Mouse (Mus musculus) forebrain, embryonic 13.5 days (tissue): Measurements from ENCODE around the gene Trappc11. TPM values are rescaled to one million over a fixed set of nuclear protein-coding genes. Genes with fewer than 3 reads are reported as not detected.

Experiments used
- ATAC-seq: fragments of 200-750 bp; cut with Nextera tagmentation; 2 replicates; pipeline ENCODE4 v1.8.0; 2017
- H3K27ac ChIP-seq: fragments of 300-500 bp; sonication (generic); 2 replicates; pipeline ENCODE4 v1.5.1; 2015; ENCODE audit warnings: inconsistent platforms, mild to moderate bottlenecking, moderate library complexity
- H3K27me3 ChIP-seq: fragments of 300-500 bp; sonication (generic); 2 replicates; pipeline ENCODE4 v1.6.1; 2015; ENCODE audit warnings: mild to moderate bottlenecking, inconsistent platforms
- H3K36me3 ChIP-seq: fragments of 300-500 bp; sonication (generic); 2 replicates; pipeline ENCODE4 v1.6.1; 2015; ENCODE audit warnings: mild to moderate bottlenecking, inconsistent platforms; ENCODE audit not compliant: poor library complexity, severe bottlenecking
- H3K4me1 ChIP-seq: fragments of 300-500 bp; sonication (generic); 2 replicates; pipeline ENCODE4 v1.6.1; 2015; ENCODE audit warnings: inconsistent platforms
- H3K4me2 ChIP-seq: fragments of 300-500 bp; sonication (generic); 2 replicates; pipeline ENCODE4 v1.6.1; 2015; ENCODE audit warnings: inconsistent platforms, mild to moderate bottlenecking, moderate library complexity
- H3K4me3 ChIP-seq: fragments of 300-500 bp; sonication (generic); 2 replicates; pipeline ENCODE4 v1.5.1; 2015; ENCODE audit warnings: mild to moderate bottlenecking, inconsistent platforms
- H3K9ac ChIP-seq: fragments of 300-500 bp; sonication (generic); 2 replicates; pipeline ENCODE4 v1.6.1; 2015; ENCODE audit warnings: mild to moderate bottlenecking, inconsistent platforms
- H3K9me3 ChIP-seq: fragments of 300-500 bp; sonication (generic); replicated peaks from 2 replicates; pipeline ENCODE4 v1.6.1; 2016; ENCODE audit warnings: inconsistent platforms
- WGBS: fragments of 180-500 bp; shearing (Covaris S2); methylation state at CpG from one replicate; pipeline ENCODE4 v1.1.7; 2015; 5-methylcytosine and 5-hydroxymethylcytosine counted together
- polyA plus RNA-seq: library from polyadenylated mRNA; unstranded; fragments of >200 nt; fragmentation: Nextera tagmentation; extraction: Ambion mirVana; gene quantifications from 2 replicates; pipeline ENCODE4 v1.2.1, GENCODE M21; 2015

Trappc11 gene
- polyA plus RNA-seq, 1 experiment from 2014 or later = 34.4 TPM

DNA sequence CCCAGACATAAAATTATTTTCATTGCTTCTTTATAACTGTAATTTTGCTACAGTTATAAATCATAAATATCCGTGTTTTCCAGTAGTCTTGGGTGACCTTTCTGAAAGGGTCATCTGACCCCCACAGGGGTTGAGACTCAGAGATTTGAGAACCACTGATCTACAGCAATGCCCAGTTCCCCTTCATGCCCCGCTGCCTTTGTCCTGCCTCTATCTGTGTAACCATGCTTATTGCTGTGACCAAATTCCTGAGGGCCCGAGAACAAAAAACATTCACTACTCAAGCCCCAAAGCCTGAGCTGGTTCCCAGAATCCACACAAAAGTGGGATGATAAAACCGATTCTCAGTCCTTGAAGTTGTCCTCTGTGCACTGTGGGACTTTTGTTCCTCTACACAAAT is 5.1 kb upstream of the Trappc11 start:
- no peak overlapping the region for H3K4me2 ChIP-seq
- H3K9me3 ChIP-seq = no peaks in the 10 kb centered on the region
- peaks cover 39% of the 10 kb centered on the region for H3K36me3 ChIP-seq
- H3K9ac ChIP-seq = no peak overlapping the region
- H3K27ac ChIP-seq = no peak overlapping the region
- peaks cover 24% of the 10 kb centered on the region for H3K4me1 ChIP-seq
- no peak overlapping the region for H3K4me3 ChIP-seq
- no peak for ATAC-seq
- H3K27me3 ChIP-seq = no peaks in the 10 kb centered on the region
- WGBS = 67% methylated on average over 4 of the region's 4 CpGs

DNA sequence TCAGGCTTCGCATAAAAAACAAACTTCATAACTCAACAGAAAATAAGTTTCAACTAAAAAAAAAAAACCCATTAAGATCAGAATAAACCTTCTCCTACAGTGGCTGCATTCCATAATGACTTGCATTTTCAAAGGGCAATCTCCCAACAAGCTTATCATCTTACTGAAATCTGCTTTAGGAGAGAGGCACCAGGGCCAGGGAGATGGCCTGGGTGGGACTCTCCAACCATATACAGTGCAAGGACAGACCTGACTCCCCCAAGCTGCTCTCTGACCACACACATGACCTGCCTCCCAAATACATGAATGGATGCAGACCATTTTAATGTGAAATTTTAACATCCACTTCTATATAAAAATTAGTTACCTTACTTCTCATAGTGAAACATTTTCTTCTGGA is 5.2 kb downstream of the Trappc11 start:
- H3K4me1 ChIP-seq = peaks cover 13% of the 10 kb centered on the region
- H3K36me3 ChIP-seq = peaks cover 58% of the 10 kb centered on the region
- no peak for ATAC-seq
- no peaks in the 10 kb centered on the region for H3K27me3 ChIP-seq
- no peak overlapping the region for H3K9ac ChIP-seq
- WGBS = 92% methylated on average over 1 of the region's 1 CpGs
- H3K4me3 ChIP-seq = no peak overlapping the region
- no peaks in the 10 kb centered on the region for H3K9me3 ChIP-seq
- no peak overlapping the region for H3K4me2 ChIP-seq
- H3K27ac ChIP-seq = no peak overlapping the region

GRCm38 (mm10) chr8:47513601-47514000 is 19.7 kb downstream of the Trappc11 start:
- WGBS = 96% methylated on average over 15 of the region's 15 CpGs
- H3K4me3 ChIP-seq = no peak overlapping the region
- H3K9ac ChIP-seq = no peak overlapping the region
- peaks cover 72% of the 10 kb centered on the region for H3K36me3 ChIP-seq
- no peaks in the 10 kb centered on the region for H3K9me3 ChIP-seq
- H3K27me3 ChIP-seq = no peaks in the 10 kb centered on the region
- H3K4me1 ChIP-seq = no peaks in the 10 kb centered on the region
- no peak overlapping the region for H3K4me2 ChIP-seq
- ATAC-seq = no peak
- H3K27ac ChIP-seq = no peak overlapping the region

DNA sequence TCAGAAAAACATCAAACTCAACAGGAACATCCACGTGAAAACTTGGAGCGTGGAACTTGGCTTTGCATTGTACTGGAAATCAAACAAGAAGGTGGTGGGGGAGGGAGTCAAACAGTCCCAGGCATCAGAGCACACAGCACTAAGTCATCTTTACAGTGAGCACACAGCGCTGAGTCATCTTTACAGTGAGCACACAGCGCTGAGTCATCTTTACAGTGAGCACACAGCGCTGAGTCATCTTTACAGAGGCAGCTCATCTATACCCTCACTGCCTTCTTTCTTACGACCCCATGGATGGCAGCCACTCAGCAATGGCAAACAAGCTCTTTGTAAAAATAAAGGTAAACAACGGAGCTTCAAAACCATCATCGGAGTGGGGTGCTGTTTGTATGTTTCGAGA is 22.3 kb downstream of the Trappc11 start:
- H3K4me1 ChIP-seq = no peaks in the 10 kb centered on the region
- no peak overlapping the region for H3K4me2 ChIP-seq
- peaks cover 75% of the 10 kb centered on the region for H3K36me3 ChIP-seq
- no peak overlapping the region for H3K4me3 ChIP-seq
- WGBS = 95% methylated on average over 9 of the region's 9 CpGs
- no peaks in the 10 kb centered on the region for H3K27me3 ChIP-seq
- H3K9me3 ChIP-seq = no peaks in the 10 kb centered on the region
- no peak overlapping the region for H3K27ac ChIP-seq
- no peak for ATAC-seq
- H3K9ac ChIP-seq = no peak overlapping the region

- Histone ChIP-seq H3K9me3 (no peaks in the 10 kb centered on the region), H3K27me3 (no peaks in the 10 kb centered on the region), H3K36me3 (peaks cover 87% of the 10 kb centered on the region), H3K9ac (no peak overlapping the region), H3K4me3 (no peak overlapping the region), H3K4me2 (no peak overlapping the region), H3K4me1 (no peaks in the 10 kb centered on the region), H3K27ac (no peak overlapping the region)
- 90% methylated on average over 12 of the region's 12 CpGs for WGBS
- no peak for ATAC-seq
Observed at GRCm38 (mm10) chr8:47505431-47505830, 27.8 kb downstream of the Trappc11 start.

DNA sequence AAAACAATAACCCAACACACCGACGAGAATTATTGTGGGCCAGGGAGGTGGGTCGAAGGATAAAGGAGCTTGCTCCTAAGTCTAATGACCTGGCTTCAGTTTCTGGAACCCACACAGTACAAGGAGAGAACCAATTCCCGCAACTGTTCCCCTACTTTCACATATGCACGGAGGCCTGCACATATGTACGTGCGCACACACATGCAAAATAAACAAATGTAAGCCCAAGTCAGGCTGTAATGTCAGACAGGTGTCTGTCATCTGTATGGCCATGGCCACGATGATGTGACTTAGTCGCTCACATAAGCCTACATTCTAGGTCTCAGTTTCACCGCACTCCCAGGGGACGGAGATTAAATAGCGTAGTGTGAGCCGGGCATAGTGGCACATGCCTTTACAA is 30.7 kb downstream of the Trappc11 start:
- Histone ChIP-seq H3K4me3 (no peak overlapping the region), H3K9me3 (no peaks in the 10 kb centered on the region), H3K4me1 (no peaks in the 10 kb centered on the region), H3K36me3 (peaks cover 89% of the 10 kb centered on the region), H3K27me3 (no peaks in the 10 kb centered on the region), H3K9ac (no peak overlapping the region), H3K27ac (no peak overlapping the region), H3K4me2 (no peak overlapping the region)
- no peak for ATAC-seq
- 96% methylated on average over 13 of the region's 13 CpGs for WGBS

GRCm38 (mm10) chr8:47501994-47502393 is 31.3 kb downstream of the Trappc11 start:
- no peak for ATAC-seq
- H3K27me3 ChIP-seq = no peaks in the 10 kb centered on the region
- no peak overlapping the region for H3K9ac ChIP-seq
- H3K9me3 ChIP-seq = no peaks in the 10 kb centered on the region
- WGBS = 89% methylated on average over 2 of the region's 2 CpGs
- no peak overlapping the region for H3K4me3 ChIP-seq
- peaks cover 88% of the 10 kb centered on the region for H3K36me3 ChIP-seq
- no peak overlapping the region for H3K4me2 ChIP-seq
- no peaks in the 10 kb centered on the region for H3K4me1 ChIP-seq
- no peak overlapping the region for H3K27ac ChIP-seq

GRCm38 (mm10) chr8:47495428-47495827 is 37.8 kb downstream of the Trappc11 start:
- no peak overlapping the region for H3K4me2 ChIP-seq
- no peak overlapping the region for H3K4me3 ChIP-seq
- no peak overlapping the region for H3K27ac ChIP-seq
- H3K27me3 ChIP-seq = no peaks in the 10 kb centered on the region
- H3K9me3 ChIP-seq = no peaks in the 10 kb centered on the region
- no peaks in the 10 kb centered on the region for H3K4me1 ChIP-seq
- 88% methylated on average over 6 of the region's 6 CpGs for WGBS
- peaks cover 92% of the 10 kb centered on the region for H3K36me3 ChIP-seq
- no peak for ATAC-seq
- no peak overlapping the region for H3K9ac ChIP-seq

GRCm38 (mm10) chr8:47494602-47495153 is 38.6 kb downstream of the Trappc11 start:
- Histone ChIP-seq H3K36me3 (peaks cover 89% of the 10 kb centered on the region), H3K9me3 (no peaks in the 10 kb centered on the region), H3K9ac (no peak overlapping the region), H3K4me3 (no peak overlapping the region), H3K4me1 (no peaks in the 10 kb centered on the region), H3K27me3 (no peaks in the 10 kb centered on the region), H3K27ac (no peak overlapping the region), H3K4me2 (no peak overlapping the region)
- WGBS = 94% methylated on average over 12 of the region's 12 CpGs
- ATAC-seq = no peak

GRCm38 (mm10) chr8:47493106-47493505 is 40.2 kb downstream of the Trappc11 start:
- Histone ChIP-seq H3K27ac (no peak overlapping the region), H3K4me3 (no peak overlapping the region), H3K4me1 (peaks cover 5% of the 10 kb centered on the region; the same call in 1 of the 2 replicates), H3K27me3 (no peaks in the 10 kb centered on the region), H3K36me3 (peaks cover 89% of the 10 kb centered on the region), H3K9ac (no peak overlapping the region), H3K4me2 (no peak overlapping the region), H3K9me3 (no peaks in the 10 kb centered on the region)
- ATAC-seq = no peak
- WGBS = 97% methylated on average over 12 of the region's 12 CpGs

DNA sequence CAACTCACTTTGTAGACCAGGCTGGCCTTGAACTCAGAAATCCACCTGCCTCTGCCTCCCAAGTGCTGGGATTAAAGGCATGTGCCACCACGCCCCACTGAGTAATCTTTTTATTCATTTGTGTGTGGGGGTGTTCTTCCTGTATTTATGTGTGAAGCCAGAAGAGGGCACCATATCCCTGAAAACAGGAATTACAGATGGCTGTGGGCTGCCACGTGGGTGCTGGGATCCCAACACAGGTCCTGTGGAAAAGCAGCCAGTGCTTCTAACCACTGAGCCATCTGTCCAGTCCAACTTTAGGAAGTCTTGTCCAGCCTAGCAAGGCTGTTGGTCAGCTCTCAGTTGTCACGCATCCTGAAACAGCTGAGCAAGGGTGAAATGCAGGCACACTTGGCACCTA is 46.0 kb downstream of the Trappc11 start:
- no peaks in the 10 kb centered on the region for H3K27me3 ChIP-seq
- peaks cover 43% of the 10 kb centered on the region for H3K36me3 ChIP-seq
- no peak overlapping the region for H3K4me2 ChIP-seq
- 94% methylated on average over 3 of the region's 3 CpGs for WGBS
- H3K27ac ChIP-seq = no peak overlapping the region
- peaks cover 4% of the 10 kb centered on the region; the same call in 1 of the 2 replicates for H3K9me3 ChIP-seq
- peaks cover 5% of the 10 kb centered on the region; the same call in 1 of the 2 replicates for H3K4me1 ChIP-seq
- H3K9ac ChIP-seq = no peak overlapping the region
- no peak for ATAC-seq
- no peak overlapping the region for H3K4me3 ChIP-seq

DNA sequence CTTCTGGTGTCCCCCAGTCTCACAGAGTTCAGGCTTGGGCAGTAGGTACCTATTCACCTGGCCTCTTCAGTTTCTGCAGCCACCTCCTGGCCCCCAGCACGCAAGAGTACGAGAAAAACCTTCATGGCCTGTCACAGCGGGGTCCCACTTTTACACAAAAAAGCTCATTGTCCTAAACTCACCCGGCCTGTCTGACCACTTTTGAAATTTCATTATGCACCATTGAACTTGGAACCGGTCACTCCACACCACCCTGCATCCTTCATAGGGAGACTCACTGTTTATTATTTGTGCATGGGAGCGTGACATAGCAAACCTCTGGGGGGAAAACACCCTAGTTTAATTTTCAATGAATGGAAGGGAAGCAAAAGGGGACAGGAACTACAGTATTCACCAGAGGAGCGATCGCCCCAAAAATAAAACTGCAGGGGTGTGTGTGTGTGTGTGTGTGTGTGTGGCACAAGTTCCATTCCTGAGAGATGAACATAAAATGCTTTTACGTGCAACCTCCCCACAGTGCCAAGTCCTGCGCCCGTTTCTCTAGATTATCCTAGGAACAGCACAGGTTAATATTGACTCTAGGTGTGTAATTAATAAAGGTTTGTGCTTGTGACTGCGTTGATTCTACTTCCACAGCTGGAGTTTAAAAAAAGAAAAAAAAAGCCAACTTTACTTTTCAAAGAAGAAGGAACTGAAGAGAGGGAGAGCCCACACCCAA is 50.8 kb downstream of the Trappc11 start:
- no peak for ATAC-seq
- Histone ChIP-seq H3K36me3 (peaks cover 4% of the 10 kb centered on the region), H3K27ac (no peak overlapping the region), H3K9ac (no peak overlapping the region), H3K4me3 (no peak overlapping the region), H3K4me2 (no peak overlapping the region), H3K27me3 (no peaks in the 10 kb centered on the region), H3K4me1 (no peaks in the 10 kb centered on the region), H3K9me3 (peaks cover 3% of the 10 kb centered on the region; the same call in 1 of the 2 replicates)
- WGBS = 46% methylated on average over 12 of the region's 12 CpGs

GRCm38 (mm10) chr8:47480039-47480438 is 53.2 kb downstream of the Trappc11 start:
- 80% methylated on average over 7 of the region's 7 CpGs for WGBS
- Histone ChIP-seq H3K27ac (no peak overlapping the region), H3K9ac (no peak overlapping the region), H3K36me3 (no peaks in the 10 kb centered on the region; the same call in 1 of the 2 replicates), H3K4me3 (no peak overlapping the region), H3K4me2 (no peak overlapping the region), H3K9me3 (no peaks in the 10 kb centered on the region), H3K4me1 (no peaks in the 10 kb centered on the region), H3K27me3 (no peaks in the 10 kb centered on the region)
- ATAC-seq = no peak
